Mouse (Mus musculus) spleen, adult 2 months (tissue): ENCODE data around the gene Allc.

ENCODE experiments used
- CTCF ChIP-seq: fragments of 200-500 bp; IDR thresholded peaks from 2 replicates; pipeline ENCODE4 v1.5.1; 2011; ENCODE audit warnings: mild to moderate bottlenecking, inconsistent platforms; ENCODE audit not compliant: insufficient read depth, insufficient read length, insufficient replicate concordance; ENCODE audit errors: extremely low read depth
- POLR2A ChIP-seq: fragments of 200-500 bp; IDR thresholded peaks from 2 replicates; pipeline ENCODE4 v1.6.1; 2011; ENCODE audit warnings: low read depth, low read length, inconsistent platforms

- TF ChIP-seq CTCF (no peak), POLR2A (no peak)
Measured at GRCm38 (mm10) chr12:28596851-28597250, 14.5 kb upstream of the Allc start.
